Mouse (Mus musculus) CH12.LX (cell line): ENCODE data around the gene Rsrp1.
A peak's percentile ranks its signal among the peaks of the same experiment; 100 is the strongest.

Experiments used
- MAX ChIP-seq: IDR thresholded peaks from 2 replicates; pipeline ENCODE4 v1.6.1; 2011; ENCODE audit warnings: low read length, improper control_type of control experiment
- ZNF384 ChIP-seq: IDR thresholded peaks from 2 replicates; pipeline ENCODE4 v1.6.1; 2012; ENCODE audit warnings: low read depth, low read length, improper control_type of control experiment, inconsistent platforms

- TF ChIP-seq MAX (peak; percentile 91), ZNF384 (no peak)
Measured at GRCm38 (mm10) chr4:134913413-134913812, 10.0 kb upstream of the Rsrp1 start.
